Mouse (Mus musculus): ENCODE data around the gene Rgs10.

Rgs10 gene

DNA sequence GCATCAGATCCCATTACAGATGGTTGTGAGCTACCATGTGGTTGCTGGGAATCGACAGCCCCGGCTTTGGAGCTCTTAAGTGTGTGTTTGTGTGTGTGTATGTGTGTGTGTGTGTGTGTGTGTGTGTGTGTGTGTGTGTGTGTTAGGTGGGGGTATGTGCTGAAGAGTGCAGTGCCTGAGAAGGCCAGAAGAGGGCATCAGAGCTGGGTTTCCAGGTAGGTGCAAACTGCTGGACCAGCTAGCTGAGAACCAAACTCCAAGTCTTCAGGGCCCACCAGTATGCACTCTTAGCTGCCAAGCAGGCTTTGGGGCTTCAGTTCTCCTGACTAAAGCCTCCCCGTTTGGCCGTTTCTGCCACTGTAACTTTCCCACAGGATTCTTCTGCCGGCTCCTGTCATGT, 10.3 kb downstream of the Rgs10 start:
- DNase-seq: no peak

DNA sequence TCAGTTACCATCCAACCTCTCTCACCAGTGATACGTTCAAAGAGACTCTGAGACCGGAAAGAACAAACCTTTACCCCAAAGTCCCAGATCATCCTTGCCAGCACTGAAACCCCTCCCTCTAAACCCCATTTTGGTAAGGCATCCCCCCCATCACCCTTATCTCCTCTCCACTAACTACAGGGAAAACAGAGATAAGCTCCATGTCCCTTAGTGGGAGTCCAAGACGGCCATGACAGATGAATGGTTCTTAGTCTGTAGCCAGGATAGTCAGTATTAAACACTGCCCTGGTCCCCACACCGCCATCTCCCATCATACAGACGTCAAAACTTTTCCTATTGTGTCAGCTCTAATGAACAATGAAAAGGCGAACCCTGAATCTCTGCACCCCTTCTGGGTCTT, 14.6 kb downstream of the Rgs10 start:
- no peak for DNase-seq

GRCm38 (mm10) chr7:128403586-128403985, 15.0 kb downstream of the Rgs10 start:
- no peak for DNase-seq

DNA sequence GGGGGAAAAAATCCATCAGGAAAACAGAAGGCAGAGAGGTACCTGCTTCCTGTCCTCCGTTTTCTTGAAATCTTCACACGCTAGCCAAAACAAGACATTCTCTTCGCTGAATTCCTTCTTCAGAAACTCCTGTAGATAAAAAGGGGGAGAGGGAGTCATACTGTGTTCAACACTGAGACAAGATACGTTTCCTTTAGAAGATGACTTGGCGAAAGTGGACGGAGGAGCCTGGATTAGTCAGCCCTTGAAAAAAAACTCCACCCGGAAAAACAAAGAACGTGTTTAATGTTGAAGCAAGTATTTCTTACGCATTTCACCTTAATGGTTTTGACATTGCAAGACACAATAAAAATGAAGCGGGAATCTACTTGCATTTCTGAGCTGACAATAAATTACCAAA, 15.4 kb downstream of the Rgs10 start:
- no peak for DNase-seq

DNA sequence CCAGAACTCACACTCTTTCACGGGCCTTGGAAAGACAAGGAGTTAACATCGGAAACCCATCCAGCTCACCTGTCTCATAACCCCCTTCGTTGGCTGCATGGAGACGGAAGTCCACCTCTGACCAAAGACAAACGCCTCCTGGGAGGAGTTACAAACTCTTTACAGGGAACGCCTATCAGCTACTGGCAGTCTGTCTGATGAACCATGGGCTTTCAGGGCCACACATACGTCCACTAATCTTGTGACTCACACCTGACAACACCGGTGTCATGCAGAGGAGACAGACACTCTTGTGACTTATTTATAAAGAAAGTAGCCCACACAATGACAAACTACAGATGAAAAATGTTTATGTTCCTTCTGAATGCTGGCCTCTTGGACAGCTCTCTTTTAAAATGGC, 16.0 kb downstream of the Rgs10 start:
- no peak for DNase-seq

GRCm38 (mm10) chr7:128398664-128399063, 19.9 kb downstream of the Rgs10 start:
- DNase-seq: no peak

DNA sequence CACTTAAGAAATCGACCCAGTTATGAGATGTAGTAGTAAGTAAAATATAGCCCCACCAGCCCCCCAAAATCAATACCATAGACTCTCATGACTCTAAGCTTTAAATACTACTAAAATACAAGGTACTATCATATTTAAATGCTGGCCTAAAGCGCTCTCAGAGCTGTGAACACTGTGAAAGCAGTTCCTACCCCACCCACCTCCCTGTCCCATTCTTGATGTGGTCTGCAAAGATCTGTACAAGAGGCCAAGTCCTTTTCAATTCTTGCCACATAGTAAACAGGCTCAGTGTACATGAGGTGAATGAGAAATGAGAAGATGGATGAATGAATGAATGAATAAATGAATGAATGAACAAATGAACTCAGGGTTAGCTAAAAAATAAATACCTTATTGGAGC, 21.5 kb downstream of the Rgs10 start:
- no peak for DNase-seq

- no peak for DNase-seq
Measured at GRCm38 (mm10) chr7:128393756-128394155, 24.8 kb downstream of the Rgs10 start.

DNA sequence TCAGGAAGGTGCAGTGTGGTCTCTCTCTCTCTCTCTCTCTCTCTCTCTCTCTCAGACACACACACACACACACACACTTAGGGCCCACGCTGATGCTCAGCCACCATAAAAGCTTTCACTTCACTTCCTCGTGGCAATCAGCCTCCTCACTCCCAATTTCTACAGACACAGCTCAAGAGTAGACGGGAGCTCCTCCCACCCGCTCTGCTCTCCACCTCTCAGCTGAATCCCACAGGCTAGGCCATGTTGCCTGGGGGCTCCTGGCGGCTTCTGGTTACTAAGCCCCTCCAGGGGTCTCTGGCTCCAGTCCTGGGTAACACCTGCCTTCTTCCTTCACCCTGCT, 25.6 kb downstream of the Rgs10 start:
- peak; percentile 75 for DNase-seq

DNA sequence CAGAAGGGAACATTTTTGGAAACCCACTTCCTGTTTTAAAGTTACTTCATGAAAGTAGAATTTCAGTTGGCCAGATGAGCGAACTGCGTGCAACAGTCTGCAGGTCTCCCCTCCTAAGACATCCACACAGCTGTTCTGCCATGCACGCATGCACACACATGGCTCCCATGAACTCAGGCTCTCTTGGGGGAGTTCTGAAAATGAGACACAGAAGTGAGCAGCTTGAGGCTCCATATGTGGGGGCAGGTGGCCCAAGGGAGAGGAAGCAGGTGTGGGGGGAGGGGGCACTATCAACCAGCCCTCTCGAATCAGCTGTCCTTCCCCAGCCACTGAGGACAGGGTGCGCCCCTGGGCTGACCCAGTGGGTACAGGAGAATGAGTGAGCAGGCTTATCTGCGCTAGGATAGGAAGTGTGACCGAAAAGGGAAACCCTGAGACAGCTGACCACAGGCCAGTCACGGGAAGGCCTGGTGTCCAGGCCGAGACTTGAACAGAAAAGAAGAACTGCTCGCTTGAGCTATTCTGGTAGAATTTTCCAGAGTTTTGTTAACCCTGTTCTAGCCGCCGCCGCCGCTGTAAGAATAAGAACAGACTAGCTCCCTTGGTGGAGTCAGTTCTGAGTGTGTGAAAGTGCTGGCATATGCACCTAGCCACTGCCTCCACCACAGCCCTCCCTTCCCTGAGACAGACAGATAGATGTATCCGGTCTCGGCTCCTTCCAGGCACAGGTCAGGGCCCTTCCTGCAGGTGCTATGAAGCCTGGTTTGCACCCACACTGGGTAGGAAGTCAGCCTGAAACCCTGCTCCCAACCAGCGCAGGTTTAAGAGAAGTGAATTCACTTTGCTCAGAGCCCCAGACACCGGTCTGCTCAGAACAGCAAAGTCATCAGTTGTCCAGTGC, 26.2 kb downstream of the Rgs10 start:
- DNase-seq: peak; percentile 87

DNA sequence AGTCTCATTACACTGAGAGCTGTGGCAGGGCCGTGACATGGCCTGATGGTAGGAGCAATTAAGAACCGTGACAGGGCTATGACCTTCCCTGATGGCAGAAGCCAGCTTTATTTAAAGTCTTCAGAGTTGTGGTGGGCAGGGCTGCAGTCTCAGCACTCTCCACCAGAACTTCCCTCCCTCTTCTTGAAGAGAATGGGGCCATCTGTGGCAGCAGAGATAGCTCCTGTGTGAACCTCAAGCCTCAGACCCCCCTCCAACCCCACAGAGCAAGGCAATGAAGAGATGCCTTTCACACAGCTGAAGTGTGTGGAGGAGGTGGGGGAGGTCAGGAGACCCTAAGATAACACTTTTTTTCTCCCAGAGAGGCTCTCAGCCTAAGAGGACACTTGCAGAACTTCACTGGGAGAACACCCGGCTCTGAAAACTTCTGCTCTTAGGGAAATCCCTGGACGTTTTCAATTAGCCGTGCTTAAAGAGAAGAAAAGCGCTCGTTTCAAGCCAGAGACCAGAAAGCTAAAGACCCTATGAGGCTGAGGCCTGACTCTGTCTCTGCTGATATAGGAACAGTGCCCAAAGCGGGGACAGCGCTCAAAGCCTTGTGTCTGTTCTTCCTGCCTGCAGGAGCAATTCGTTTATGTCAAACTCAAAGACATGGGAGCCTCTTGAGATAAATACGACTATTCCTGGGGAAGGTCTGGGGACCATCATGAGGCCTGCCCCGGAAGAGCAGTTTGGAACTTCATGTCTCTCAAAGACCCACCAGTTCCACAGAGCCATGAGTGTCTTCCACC, 27.1 kb downstream of the Rgs10 start:
- no peak for DNase-seq

GRCm38 (mm10) chr7:128388968-128389367, 29.6 kb downstream of the Rgs10 start:
- no peak for DNase-seq

GRCm38 (mm10) chr7:128383726-128384463, 34.7 kb downstream of the Rgs10 start:
- no peak for DNase-seq

DNA sequence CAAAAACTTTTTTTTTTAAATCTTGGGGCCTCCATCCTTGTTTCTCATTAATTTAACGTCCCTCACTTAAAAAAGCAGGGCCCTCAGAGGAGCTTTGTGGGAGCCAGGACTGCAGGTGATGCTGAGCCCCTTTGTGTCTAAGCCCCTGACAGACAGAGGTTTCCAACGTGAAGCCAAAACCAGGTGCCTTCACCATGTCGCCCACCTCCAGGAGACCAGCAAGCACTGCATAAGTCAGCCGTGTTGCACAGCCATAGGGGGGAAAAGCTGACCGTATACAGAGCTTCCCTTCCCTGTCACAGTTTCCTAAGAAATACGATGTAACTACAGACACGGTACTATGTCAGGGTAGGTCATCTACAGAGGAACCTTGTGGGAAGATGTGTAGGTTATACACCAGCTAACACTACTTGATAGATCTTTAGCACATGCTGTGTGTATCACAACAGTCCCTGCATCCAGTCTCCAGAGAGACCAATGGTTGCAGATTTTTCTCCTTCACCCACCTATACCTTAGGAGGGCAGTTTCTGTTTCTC, 35.3 kb downstream of the Rgs10 start:
- no peak for DNase-seq

- DNase-seq: no peak
Measured at GRCm38 (mm10) chr7:128382527-128382860, 36.1 kb downstream of the Rgs10 start.

- no peak for DNase-seq
Measured at GRCm38 (mm10) chr7:128381811-128382526, 36.6 kb downstream of the Rgs10 start.

DNA sequence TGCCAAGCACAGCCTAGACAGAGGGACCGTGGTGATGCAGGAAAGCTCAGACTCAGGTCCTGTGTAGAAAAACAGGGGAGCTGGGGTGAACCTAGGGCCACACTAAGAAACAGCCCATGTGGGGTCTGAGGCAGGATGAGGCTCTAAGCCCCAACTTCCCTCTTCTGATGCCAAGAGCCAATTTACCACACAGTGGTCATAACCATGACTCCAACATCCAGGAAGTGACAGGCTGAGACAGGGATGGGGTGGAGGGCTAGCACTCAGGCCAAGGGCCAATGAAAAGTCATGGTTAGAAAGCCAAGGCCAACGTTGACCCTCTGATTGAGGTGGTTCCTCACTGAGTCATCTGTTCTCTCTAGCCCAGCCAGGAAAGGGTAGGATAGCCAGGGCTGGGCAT, 37.6 kb downstream of the Rgs10 start:
- peak; percentile 44 for DNase-seq

DNA sequence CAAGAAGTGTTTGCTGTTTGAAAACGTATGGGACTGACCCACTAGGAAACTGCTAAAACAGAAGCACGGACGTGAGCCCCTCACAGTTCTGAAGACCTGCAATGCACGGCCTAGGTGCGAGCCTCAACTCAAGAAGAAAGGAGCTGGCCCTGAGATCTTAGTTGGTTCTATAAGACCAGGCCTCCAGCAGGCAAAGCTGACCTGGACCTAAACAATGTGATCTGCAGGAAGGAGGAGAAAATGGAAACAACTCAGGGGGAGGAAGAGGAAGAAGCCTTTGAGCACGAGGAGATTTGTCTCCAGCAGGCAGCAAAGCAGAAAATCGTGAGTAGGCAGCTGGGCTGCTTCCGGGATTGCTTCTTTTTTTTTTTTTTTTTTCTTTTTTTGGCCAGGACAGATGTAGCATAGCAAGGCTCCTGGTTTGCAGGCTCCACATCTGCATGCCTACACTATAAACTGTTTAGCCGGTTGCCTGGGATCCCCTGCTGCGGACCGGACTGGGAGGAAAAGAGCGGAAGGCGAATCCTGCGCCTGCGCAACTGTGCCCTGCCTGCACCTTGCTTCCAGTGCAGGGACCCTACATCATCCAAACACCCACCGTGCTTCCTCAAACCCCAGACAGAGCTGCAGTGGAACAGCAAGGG, 39.3 kb downstream of the Rgs10 start:
- no peak for DNase-seq

GRCm38 (mm10) chr7:128376206-128376701, 42.3 kb downstream of the Rgs10 start:
- no peak for DNase-seq

DNA sequence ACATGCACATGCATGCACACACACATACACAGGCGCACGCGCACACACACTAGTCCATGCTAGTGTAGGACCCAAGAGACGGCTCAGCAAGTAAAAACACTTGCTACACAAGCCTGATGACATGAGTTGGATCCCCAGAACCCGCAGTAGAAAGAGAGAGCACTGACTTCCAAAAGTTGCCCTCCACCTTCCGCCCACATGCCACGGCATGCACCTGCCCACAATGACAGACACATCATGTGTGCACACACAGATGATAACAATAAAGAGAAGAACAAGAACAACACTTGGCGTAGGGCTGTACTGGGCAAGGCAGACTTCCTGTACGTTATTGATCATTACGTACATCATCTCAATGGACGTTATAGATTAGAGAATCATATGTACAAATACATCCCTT, 44.4 kb downstream of the Rgs10 start:
- DNase-seq: no peak

GRCm38 (mm10) chr7:128373751-128374150, 44.8 kb downstream of the Rgs10 start:
- no peak for DNase-seq

GRCm38 (mm10) chr7:128372331-128372730, 46.2 kb downstream of the Rgs10 start:
- no peak for DNase-seq

All from layer of hippocampus, adult 9-11 months (tissue).